Mouse (Mus musculus): ENCODE results near the gene Gtf2ird2.

- TF ChIP-seq CTCF (IDR thresholded peaks at IDR 0.05), result no peak
- no peak for TF ChIP-seq EP300 (IDR thresholded peaks at IDR 0.05)
These were observed 35.7 kb upstream of the Gtf2ird2 start for GRCm38 (mm10) chr5:134148153-134148552.

Data from lung, postnatal 0 days (tissue).